Mouse (Mus musculus): ENCODE results near the gene Hoxa5. TPM values are rescaled to one million over a fixed set of nuclear protein-coding genes. Genes with fewer than 3 reads are reported as not detected.

The Hoxa5 gene
- polyA plus RNA-seq (2016; fragmentation: Nextera tagmentation; extraction: Ambion mirVana): not detected in 2 replicates

DNA sequence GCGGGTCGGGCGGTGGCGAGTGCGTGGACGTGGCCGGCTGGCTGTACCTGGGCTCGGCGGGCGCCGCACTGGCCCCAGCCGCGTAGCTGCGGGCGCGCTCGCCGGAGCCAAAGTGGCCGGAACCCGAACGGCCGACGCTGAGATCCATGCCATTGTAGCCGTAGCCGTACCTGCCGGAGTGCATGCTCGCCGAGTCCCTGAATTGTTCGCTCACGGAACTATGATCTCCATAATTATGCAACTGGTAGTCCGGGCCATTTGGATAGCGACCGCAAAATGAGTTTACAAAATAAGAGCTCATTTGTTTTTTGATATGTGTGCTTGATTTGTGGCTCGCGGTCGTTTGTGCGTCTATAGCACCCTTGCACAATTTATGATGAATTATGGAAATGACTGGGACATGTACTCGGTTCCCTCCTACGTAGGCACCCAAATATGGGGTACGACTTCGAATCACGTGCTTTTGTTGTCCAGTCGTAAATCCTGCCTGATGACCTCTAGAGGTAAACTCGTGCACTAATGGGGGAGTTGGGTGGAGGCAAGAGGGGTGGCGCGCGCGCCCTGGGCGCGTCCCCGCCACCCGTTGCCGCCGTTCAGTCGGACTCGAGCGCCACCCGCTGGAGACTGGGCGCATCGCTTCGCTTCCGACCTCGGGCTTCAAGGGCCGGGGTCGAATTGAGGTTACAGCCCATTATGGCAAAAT lies at the start of gene Hoxa5:
Gene Hoxa5 (minus strand): TSS at position 538 of the 703 bp plus-strand sequence.
- Histone ChIP-seq H3K36me3 (no peaks in the 10 kb centered on the region), H3K27ac (replicated peaks) (no peak within 1 kb of the TSS), H3K4me3 (peak within 1 kb of the TSS; percentile 31), H3K4me1 (peaks cover 19% of the 10 kb centered on the region), H3K27me3 (ENCODE audit: low read depth, poor library complexity, severe bottlenecking) (peaks cover 100% of the 10 kb centered on the region), H3K9me3 (replicated peaks) (no peaks in the 10 kb centered on the region)
- no peak for DNase-seq (ENCODE audit: low spot score)
- WGBS: under 1% methylated on average over 65 of the region's 65 CpGs

DNA sequence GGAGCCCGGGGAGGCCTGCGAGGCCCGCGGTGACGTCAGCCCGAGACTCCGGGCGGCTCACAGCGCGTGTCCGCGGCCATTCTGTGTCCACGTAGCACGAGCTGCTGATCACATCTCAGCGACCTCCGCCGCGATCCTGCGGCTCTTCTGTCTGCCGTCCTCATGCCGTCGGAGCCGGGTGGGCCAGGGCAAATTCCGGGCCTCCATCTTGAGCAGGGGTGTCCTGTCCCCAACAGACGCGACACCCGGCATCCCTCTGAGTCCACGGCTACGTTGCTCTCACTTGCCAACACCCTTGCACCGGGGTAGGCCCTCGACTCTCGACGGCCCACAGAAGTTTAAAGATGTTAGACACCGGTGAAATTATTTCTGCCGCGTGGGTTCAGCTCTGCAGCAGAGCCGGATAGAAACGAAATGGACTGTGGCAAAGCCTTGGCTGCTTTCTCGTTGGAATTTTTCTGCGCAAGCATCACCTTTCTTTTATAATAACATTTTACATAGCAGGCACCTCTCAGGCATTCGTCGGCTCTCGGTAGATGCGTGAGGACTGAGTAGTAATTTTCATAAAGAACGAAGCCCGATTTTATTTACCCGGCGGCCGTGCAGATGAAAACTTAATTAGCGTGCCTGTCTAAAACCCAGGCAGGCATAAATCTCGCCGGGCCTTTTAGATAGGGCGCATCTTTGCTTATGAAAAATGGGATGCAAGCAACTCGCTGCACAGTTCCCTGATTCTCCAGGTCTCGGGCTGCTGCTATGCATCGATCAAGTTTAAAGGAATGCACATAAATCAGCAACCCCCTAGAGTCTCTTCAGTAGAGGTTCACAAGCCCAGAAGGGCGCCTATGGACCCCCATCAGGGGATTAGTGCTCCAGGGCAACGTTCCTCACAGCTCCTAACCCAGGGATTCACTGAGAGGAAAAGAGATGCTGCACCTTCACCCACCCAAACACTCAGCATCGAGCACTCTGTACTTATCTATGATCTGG lies 49.4 kb upstream of the Hoxa5 start:
- no peaks in the 10 kb centered on the region for H3K9me3 ChIP-seq (replicated peaks)
- under 1% methylated on average over 59 of the region's 59 CpGs for WGBS

DNA sequence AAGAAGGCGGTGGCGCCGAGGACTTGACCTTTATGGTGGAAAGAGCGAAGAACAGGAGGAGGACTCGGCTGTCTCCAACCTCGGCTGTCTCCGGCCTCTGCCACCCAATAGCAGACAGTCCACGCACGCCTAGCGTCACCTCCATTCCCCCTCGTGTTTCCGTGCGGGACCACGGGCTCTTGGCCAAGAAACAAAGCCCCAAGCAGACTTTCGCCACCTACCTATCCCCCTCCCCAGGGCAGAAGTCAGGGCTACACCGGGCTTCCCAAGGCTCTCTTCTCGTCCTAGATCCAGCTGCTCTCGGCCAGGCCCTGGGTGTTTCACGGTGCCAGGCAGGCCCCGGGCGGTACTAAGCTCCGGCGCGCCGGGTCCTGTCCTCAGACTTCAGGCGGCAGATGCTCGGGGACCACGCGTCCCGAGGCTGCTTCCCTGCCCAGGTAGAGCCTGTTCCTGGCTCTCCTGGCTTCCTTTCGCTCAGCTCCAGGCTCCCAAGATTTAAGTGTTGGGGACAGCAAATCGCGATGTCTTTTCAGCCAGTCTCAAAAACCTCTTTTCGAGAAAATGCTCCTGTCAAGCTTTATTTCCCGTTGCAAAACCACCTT lies 48.5 kb upstream of the Hoxa5 start:
- H3K4me1 ChIP-seq: peaks cover 8% of the 10 kb centered on the region
- no peaks in the 10 kb centered on the region for H3K36me3 ChIP-seq
- 0 out of 2 replicates have a peak overlapping the region, but pooled peaks have one; percentile 17 for H3K4me3 ChIP-seq
- peaks cover 100% of the 10 kb centered on the region for H3K27me3 ChIP-seq (ENCODE audit: low read depth, poor library complexity, severe bottlenecking)
- under 1% methylated on average over 35 of the region's 35 CpGs for WGBS
- no peaks in the 10 kb centered on the region for H3K9me3 ChIP-seq (replicated peaks)
- DNase-seq (ENCODE audit: low spot score): peak; percentile 70
- H3K27ac ChIP-seq (replicated peaks): no peak overlapping the region

More for the DNA sequence above, 49.4 kb upstream of the Hoxa5 start:
- Histone ChIP-seq H3K27ac (replicated peaks) (no peak overlapping the region), H3K4me1 (peaks cover 5% of the 10 kb centered on the region), H3K4me3 (peak overlapping the region; percentile 17; the same call in 1 of the 2 replicates), H3K36me3 (no peaks in the 10 kb centered on the region), H3K27me3 (ENCODE audit: low read depth, poor library complexity, severe bottlenecking) (peaks cover 100% of the 10 kb centered on the region)
- peak; percentile 63 for DNase-seq (ENCODE audit: low spot score)

DNA sequence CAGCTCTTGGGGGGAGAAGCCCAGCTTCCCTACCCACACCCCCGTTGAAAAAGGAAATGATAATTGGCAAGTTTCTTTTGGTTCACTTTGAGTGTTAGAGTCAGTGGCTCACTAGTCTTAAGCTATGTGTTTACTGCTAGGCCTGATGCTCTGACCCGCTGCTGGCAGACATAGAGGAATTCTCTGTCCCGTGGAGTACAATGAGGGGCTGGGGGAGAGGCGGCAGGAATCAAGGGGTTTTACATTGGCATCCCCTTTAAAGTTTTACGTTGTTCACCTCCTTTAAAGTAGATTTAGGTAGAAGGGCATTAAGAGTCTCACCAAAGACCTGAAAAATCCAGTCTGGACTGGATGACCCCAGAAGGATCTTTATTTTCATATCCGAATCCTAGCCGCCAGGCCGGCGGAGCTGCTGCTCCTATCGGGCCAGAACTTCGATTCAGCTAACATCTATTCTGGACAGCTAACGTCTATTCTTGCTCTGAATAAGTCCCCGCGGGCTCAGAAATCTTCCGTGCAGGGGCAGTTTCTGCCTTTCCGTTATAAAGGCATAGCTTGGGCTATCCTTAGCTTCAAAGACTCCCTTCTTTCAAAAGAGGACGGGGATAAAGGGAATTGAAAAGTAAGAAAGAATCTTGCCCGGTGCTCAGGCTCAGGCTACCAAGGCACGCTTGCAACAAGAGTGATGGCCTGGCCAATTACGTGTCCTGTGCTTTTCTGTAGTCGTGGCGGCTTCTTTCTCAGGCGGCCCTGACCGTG lies 47.8 kb upstream of the Hoxa5 start:
- Histone ChIP-seq H3K4me3 (no peak overlapping the region), H3K9me3 (replicated peaks) (no peaks in the 10 kb centered on the region), H3K27me3 (ENCODE audit: low read depth, poor library complexity, severe bottlenecking) (peaks cover 100% of the 10 kb centered on the region), H3K27ac (replicated peaks) (no peak overlapping the region), H3K4me1 (peaks cover 8% of the 10 kb centered on the region), H3K36me3 (no peaks in the 10 kb centered on the region)
- no peak for DNase-seq (ENCODE audit: low spot score)
- WGBS: 1% methylated on average over 24 of the region's 24 CpGs

DNA sequence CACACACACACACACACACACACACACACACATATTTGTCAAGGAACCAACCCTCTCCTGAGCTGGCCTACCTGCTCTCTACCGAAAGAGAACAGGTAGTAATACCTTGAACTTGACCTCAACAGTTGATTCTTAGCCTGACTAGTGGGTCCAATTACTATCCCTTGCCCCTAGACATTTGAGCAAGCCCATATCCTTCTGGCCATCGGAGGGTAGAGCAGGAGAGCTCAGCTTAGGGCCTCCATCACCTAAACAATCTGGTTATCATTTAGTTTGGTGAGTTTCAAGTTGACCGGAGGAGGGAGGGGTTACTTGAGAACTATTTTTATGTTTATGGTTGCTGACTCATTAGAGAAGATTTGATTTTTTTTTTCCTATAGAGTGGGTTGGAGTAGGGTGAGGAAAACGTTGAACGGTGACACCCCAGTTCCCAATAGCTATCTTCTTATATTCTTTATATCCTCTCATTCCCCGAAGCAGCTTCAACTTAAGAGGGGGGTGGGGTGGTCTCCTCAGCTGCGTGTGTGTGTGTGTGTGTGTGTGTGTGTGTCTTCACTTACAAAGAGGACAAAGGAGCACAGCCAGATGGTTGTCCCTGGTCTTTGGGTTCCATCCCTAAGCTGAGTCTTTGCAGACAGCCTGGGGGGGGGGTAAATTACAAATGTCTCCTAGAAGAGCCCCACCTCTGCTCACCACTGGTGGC lies 46.9 kb upstream of the Hoxa5 start:
- Histone ChIP-seq H3K27ac (replicated peaks) (no peak overlapping the region), H3K9me3 (replicated peaks) (no peaks in the 10 kb centered on the region), H3K36me3 (no peaks in the 10 kb centered on the region), H3K4me3 (no peak overlapping the region), H3K4me1 (peaks cover 8% of the 10 kb centered on the region), H3K27me3 (ENCODE audit: low read depth, poor library complexity, severe bottlenecking) (peaks cover 100% of the 10 kb centered on the region)
- no peak for DNase-seq (ENCODE audit: low spot score)
- WGBS: 14% methylated on average over 7 of the region's 7 CpGs

DNA sequence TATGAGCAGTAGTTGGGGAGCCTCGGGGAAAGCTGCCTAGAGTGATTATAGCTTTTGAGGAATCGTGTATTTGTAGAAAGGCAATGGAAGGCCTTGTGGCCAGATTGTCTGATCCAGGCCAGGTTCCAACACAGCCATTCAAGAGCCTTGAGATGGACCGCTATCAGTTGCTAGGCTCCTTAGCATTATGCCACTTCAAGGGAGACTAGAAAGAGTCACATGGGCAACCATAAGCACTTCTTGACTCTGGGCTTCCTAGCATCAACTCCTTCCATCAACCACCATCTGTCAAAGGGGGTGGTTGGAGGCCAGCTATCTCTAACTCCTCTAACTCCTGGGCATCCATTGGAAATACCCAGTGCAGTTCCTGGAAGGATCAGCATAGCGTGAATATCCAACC lies 45.4 kb upstream of the Hoxa5 start:
- DNase-seq (ENCODE audit: low spot score): no peak

DNA sequence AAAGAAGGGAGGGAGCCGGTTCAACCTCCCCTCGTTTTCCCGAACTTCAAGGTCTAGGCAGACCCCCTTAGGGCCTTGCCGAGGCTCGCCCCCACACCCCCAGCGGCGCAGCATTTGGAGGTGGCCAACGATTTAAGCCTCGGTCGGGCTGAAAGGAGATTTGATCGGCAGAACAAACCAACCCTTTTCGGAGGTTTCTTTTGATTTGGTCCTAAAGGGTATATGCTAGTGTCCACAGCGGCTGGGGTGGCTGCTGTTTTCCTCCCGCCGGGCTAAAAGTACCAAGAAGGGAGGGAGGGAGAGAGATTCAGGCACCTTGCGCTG lies 45.0 kb upstream of the Hoxa5 start:
- Histone ChIP-seq H3K36me3 (no peaks in the 10 kb centered on the region), H3K4me3 (no peak overlapping the region), H3K27me3 (ENCODE audit: low read depth, poor library complexity, severe bottlenecking) (peaks cover 100% of the 10 kb centered on the region), H3K27ac (replicated peaks) (no peak overlapping the region), H3K9me3 (replicated peaks) (no peaks in the 10 kb centered on the region), H3K4me1 (peaks cover 11% of the 10 kb centered on the region)
- WGBS: under 1% methylated on average over 16 of the region's 16 CpGs
- no peak for DNase-seq (ENCODE audit: low spot score)

More for the DNA sequence above, 45.4 kb upstream of the Hoxa5 start:
- Histone ChIP-seq H3K4me1 (peaks cover 11% of the 10 kb centered on the region), H3K9me3 (replicated peaks) (no peaks in the 10 kb centered on the region), H3K27ac (replicated peaks) (no peak overlapping the region), H3K36me3 (no peaks in the 10 kb centered on the region), H3K27me3 (ENCODE audit: low read depth, poor library complexity, severe bottlenecking) (peaks cover 100% of the 10 kb centered on the region), H3K4me3 (no peak overlapping the region)
- WGBS: under 1% methylated on average over 4 of the region's 4 CpGs

DNA sequence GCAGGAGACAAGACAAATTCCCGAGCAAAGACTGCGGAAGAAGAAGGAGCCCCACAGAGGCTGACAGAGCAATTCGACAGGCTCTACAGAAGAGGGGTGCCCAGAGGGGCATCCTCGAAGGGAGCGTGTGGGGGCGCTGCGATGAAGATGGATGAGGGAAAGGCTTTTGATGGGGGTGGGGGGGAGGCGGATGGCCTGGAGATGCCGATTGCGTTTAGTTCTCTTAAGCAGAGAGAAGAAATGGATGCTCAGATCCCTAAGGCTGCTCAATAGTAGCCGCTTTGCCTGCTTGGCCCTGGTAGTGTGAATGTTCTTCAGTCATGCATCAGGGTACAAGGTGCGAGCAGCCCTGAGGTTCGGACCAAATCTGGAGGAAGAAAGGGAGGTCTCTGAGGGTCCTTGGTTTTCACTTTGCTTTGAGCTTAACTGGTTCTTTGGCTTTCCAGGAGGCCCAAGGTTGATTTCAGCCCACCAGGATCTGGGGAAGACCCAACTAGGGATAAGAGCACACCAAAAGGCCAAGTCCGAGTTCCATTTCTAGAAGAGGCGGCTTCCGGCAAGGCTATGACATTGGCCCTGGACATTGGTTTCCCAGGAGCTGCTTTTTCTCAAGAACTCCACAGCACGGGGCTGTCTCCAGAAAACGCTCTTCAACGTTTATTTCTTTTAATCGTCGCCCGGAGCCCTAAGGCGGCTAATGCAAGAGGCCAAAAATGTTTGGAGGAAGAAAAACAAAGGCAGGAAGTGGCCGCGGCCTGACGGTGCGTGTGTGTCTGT lies 44.4 kb upstream of the Hoxa5 start:
- no peaks in the 10 kb centered on the region for H3K36me3 ChIP-seq
- DNase-seq (ENCODE audit: low spot score): no peak
- 2% methylated on average over 27 of the region's 27 CpGs for WGBS

DNA sequence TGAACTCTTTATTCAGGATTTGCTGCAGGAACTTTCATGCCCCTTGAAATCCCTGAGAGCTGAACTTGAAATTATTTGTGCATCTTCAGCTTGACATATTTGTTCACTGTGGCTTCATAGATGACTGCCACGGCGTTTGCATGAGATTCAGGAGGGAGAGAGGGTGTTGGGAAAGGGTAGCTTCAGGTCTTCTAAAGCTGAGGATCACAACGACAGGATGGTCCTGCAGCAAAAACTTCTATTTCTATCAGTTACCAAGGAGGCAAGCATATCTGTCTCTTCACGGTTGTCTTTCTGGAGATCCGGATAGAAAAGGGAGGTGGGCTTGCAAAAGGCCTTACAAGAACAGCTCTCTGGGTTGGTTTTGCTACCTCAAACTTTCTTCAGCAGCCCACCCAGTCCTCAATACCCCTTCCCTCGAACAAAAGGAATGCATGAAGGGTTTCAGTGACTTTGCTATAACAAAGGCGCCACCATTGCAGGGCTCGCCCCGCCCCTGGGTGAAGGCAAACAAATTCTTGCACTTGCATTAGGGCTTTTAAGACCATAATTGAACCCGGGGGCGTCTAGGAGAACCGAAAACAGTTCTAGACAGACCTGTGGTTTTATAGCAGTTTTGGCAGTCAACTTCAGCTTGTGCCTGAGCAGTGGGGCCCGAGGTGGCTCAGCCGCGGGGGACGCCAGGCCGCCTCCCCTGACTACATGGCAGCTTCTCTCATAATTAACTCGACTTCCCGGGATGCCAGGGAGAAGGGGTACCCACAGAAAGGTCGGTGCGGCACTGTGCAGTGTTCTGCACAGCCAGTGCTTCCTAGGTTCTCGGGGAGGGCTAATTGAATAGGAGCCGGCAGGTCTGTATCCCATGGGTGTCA lies 43.6 kb upstream of the Hoxa5 start:
- peaks cover 6% of the 10 kb centered on the region for H3K4me1 ChIP-seq
- WGBS: under 1% methylated on average over 23 of the region's 23 CpGs
- H3K27me3 ChIP-seq (ENCODE audit: low read depth, poor library complexity, severe bottlenecking): peaks cover 100% of the 10 kb centered on the region
- H3K27ac ChIP-seq (replicated peaks): no peak overlapping the region
- H3K9me3 ChIP-seq (replicated peaks): no peaks in the 10 kb centered on the region
- no peak overlapping the region for H3K4me3 ChIP-seq
- H3K36me3 ChIP-seq: no peaks in the 10 kb centered on the region
- peak; percentile 50 for DNase-seq (ENCODE audit: low spot score)

More for the DNA sequence above, 44.4 kb upstream of the Hoxa5 start:
- Histone ChIP-seq H3K4me3 (no peak overlapping the region), H3K27me3 (ENCODE audit: low read depth, poor library complexity, severe bottlenecking) (peaks cover 100% of the 10 kb centered on the region), H3K4me1 (peaks cover 11% of the 10 kb centered on the region), H3K9me3 (replicated peaks) (no peaks in the 10 kb centered on the region), H3K27ac (replicated peaks) (no peak overlapping the region)

DNA sequence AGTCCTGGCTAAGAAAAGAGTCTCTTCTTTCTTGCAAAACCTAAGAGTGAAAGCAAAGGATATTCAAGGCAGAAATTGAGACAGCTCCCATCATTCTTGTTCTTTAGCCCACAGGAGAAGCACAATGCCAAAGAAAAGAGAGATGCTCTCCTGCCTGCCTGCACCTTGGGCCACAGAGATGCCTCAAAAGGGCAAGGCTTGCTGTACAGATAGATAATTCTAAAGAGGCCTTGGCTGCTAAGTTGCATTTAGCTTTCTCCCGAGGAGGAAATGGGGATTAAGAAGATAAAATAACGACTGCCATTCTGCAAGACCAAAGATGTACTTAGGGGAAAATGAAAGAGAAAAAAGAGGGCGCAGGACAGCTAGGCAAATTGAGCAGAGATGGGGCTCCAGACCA lies 42.5 kb upstream of the Hoxa5 start:
- no peak overlapping the region for H3K4me3 ChIP-seq
- H3K4me1 ChIP-seq: peaks cover 6% of the 10 kb centered on the region
- DNase-seq (ENCODE audit: low spot score): no peak
- H3K27me3 ChIP-seq (ENCODE audit: low read depth, poor library complexity, severe bottlenecking): peaks cover 100% of the 10 kb centered on the region
- 4% methylated on average over 3 of the region's 3 CpGs for WGBS
- H3K27ac ChIP-seq (replicated peaks): no peak overlapping the region
- H3K36me3 ChIP-seq: no peaks in the 10 kb centered on the region
- no peaks in the 10 kb centered on the region for H3K9me3 ChIP-seq (replicated peaks)
